Mouse (Mus musculus) lung, adult 2 months (tissue): ENCODE data around the gene Olfr845. TPM values are rescaled to one million over a fixed set of nuclear protein-coding genes. Genes with fewer than 3 reads are reported as not detected.

Experiments
- DNase-seq: peaks from one replicate; pipeline ENCODE4 v3.0.0; 2022
- H3K4me1 ChIP-seq: fragments of 200-500 bp; 2 replicates; pipeline ENCODE4 v1.6.1; 2011; ENCODE audit warnings: low read length; ENCODE audit not compliant: control insufficient read depth, insufficient read depth
- H3K4me3 ChIP-seq: fragments of 200-500 bp; replicated peaks from 2 replicates; pipeline ENCODE3; 2011; ENCODE audit warnings: low read depth, mild to moderate bottlenecking, control low read depth, low read length; ENCODE audit errors: extremely low read depth
- CTCF ChIP-seq: fragments of 200-500 bp; IDR thresholded peaks from 2 replicates; pipeline ENCODE4 v1.5.1; 2011; ENCODE audit warnings: mild to moderate bottlenecking, low read length, control low read depth; ENCODE audit not compliant: insufficient read depth
- POLR2A ChIP-seq: fragments of 200-500 bp; IDR thresholded peaks from 2 replicates; pipeline ENCODE4 v1.6.1; 2011; ENCODE audit warnings: low read depth, mild to moderate bottlenecking, control low read depth, low read length, borderline replicate concordance; ENCODE audit errors: extremely low read depth
- WGBS: fragments of 180-500 bp; shearing (Covaris S2); methylation state at CpG from one replicate; pipeline ENCODE4 v1.1.7; 2018; 5-methylcytosine and 5-hydroxymethylcytosine counted together
- polyA plus RNA-seq: library from polyadenylated mRNA; depleted of rRNA; stranded (reverse); fragments of >200 nt; gene quantifications from 2 replicates; pipeline ENCODE4 v1.2.3, GENCODE M21; 2012; rRNA removed

Gene Olfr845
- polyA plus RNA-seq = not detected in 2 replicates

GRCm38 (mm10) chr9:19336157-19336556, at the start of gene Olfr845:
TSS of gene Olfr845 (plus strand) at chr9:19336457.
- 74% methylated on average over 1 of the region's 1 CpGs for WGBS
- no peak for TF ChIP-seq CTCF
- TF ChIP-seq POLR2A = no peak
- Histone ChIP-seq H3K4me1 (no peaks in the 10 kb centered on the region), H3K4me3 (no peak within 1 kb of the TSS)
- no peak for DNase-seq

DNA sequence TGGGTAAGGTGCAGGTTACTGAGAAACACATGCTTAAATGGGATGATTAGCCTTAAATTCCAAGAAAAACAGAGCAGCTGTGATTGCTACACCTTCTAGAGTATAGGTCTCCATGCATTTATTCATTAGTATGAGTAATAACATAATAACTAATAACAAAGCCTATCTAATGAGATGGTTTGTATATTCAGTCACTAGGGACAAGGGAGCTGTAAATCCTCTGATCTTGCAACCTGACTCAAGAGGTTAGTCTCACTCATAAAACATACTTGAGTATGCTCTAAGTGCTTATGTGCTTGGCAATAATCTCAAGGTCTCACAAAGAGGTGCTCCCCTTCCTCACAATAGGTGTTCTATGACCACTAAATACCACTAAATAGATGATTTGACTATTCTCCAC, 20.2 kb upstream of the Olfr845 start, which contains the start of gene Olfr844:
Olfr844 (plus strand) TSS at position 301 of the 400 bp plus-strand sequence.
- H3K4me1 ChIP-seq = no peaks in the 10 kb centered on the region
- no peak for DNase-seq
- TF ChIP-seq CTCF (no peak), POLR2A (no peak)
- H3K4me3 ChIP-seq = no peak within 1 kb of the TSS

DNA sequence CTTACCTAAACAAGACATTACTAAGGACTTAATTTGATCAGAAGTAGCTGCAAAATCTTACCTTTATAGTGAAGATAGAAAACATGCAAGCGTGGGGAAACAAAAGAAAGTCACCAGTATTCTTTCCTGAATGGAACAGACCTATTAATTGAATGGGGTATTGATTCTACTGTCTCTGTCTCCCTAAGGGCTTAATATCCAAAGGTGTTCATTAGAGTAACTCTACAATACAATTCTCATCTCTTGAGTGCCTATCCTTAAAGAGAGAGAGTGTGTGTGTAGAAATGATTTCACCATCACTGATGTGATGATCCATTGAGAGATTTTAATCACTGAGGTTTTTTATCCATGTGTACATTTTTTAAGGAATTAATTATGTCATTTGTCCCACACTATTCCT, 27.6 kb downstream of the Olfr845 start, which contains the start of gene Olfr846:
Olfr846 (minus strand) TSS at position 101 of the 400 bp plus-strand sequence.
- no peak for DNase-seq
- TF ChIP-seq CTCF (no peak), POLR2A (no peak)

DNA sequence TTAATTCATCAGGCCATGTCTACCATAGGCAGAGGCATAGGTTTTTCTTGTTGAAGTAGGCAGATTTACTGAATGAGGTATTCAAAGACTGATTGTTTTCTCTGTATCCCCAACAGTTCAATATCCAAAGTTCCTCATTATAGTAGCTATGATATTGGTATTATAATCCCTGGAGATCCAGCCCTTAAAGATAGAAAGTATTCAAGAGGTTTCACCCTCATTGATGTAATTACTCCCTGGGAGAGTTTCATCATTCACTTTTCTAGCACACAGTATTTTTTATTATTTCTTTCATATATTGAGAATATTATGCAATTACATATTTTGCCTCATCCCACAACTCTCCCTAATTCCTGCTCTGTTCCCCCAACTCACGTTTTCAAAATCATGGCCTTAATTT, 42.3 kb downstream of the Olfr845 start, which contains the start of gene Olfr847:
Olfr847 (minus strand) TSS at position 101 of the 400 bp plus-strand sequence.
- Histone ChIP-seq H3K4me1 (no peaks in the 10 kb centered on the region), H3K4me3 (no peak within 1 kb of the TSS)
- TF ChIP-seq POLR2A (no peak), CTCF (no peak)
- DNase-seq = no peak
- WGBS = 58% methylated on average over 1 of the region's 1 CpGs

More for the DNA sequence above, 27.6 kb downstream of the Olfr845 start, which contains the start of gene Olfr846:
- 29% methylated on average over 1 of the region's 1 CpGs for WGBS
- no peaks in the 10 kb centered on the region for H3K4me1 ChIP-seq
- H3K4me3 ChIP-seq = no peak within 1 kb of the TSS

Other genes with a start within 250 kb of the Olfr845 start
- gene Olfr836, start 216.1 kb upstream of the Olfr845 start, polyA plus RNA-seq = not detected in 2 replicates
- gene Olfr837, start 200.1 kb upstream of the Olfr845 start, polyA plus RNA-seq = not detected in 2 replicates
- gene Olfr839-ps1, start 159.1 kb upstream of the Olfr845 start, polyA plus RNA-seq = not detected in 2 replicates
- not detected in 2 replicates for gene Olfr843, start 84.5 kb upstream of the Olfr845 start, polyA plus RNA-seq
- not detected in 2 replicates for gene Olfr844, start 20.1 kb upstream of the Olfr845 start, polyA plus RNA-seq
- not detected in 2 replicates for gene Olfr846, start 27.5 kb downstream of the Olfr845 start, polyA plus RNA-seq
- gene Olfr847, start 42.2 kb downstream of the Olfr845 start, polyA plus RNA-seq = not detected in 2 replicates
- not detected in 2 replicates for gene Olfr849, start 103.8 kb downstream of the Olfr845 start, polyA plus RNA-seq
- gene Olfr850, start 141.8 kb downstream of the Olfr845 start, polyA plus RNA-seq = not detected in 2 replicates
- not detected in 2 replicates for gene Olfr851, start 156.8 kb downstream of the Olfr845 start, polyA plus RNA-seq
- gene Olfr853, start 204.6 kb downstream of the Olfr845 start, polyA plus RNA-seq = not detected in 2 replicates
- not detected in 2 replicates for gene Olfr854, start 230.9 kb downstream of the Olfr845 start, polyA plus RNA-seq
- gene Olfr855, start 246.2 kb downstream of the Olfr845 start, polyA plus RNA-seq = not detected in 2 replicates